Mouse (Mus musculus) hindbrain, postnatal 0 days (tissue): ENCODE results near the gene E130308A19Rik. TPM values are rescaled to one million over a fixed set of nuclear protein-coding genes. Genes with fewer than 3 reads are reported as not detected.

Experiments
- ATAC-seq: fragments of 200-750 bp; cut with Nextera tagmentation; 2 replicates; pipeline ENCODE4 v1.8.0; 2017; ENCODE audit warnings: mild to moderate bottlenecking, moderate TSS enrichment, moderate library complexity
- DNase-seq: peaks from one replicate; pipeline ENCODE4 v3.0.0-alpha.2; 2015; ENCODE audit warnings: low spot score
- H3K27ac ChIP-seq: fragments of 300-500 bp; sonication (generic); 2 replicates; pipeline ENCODE4 v1.5.1; 2014; ENCODE audit warnings: mild to moderate bottlenecking
- H3K27me3 ChIP-seq: fragments of 300-500 bp; sonication (generic); 2 replicates; pipeline ENCODE4 v1.6.1; 2014; ENCODE audit warnings: low read length, mixed read lengths; ENCODE audit not compliant: insufficient read depth
- H3K36me3 ChIP-seq: fragments of 300-500 bp; sonication (generic); 2 replicates; pipeline ENCODE4 v1.6.1; 2014; ENCODE audit warnings: low read length, mixed read lengths; ENCODE audit not compliant: insufficient read depth
- H3K4me1 ChIP-seq: fragments of 300-500 bp; sonication (generic); 2 replicates; pipeline ENCODE4 v1.6.1; 2014; ENCODE audit warnings: antibody characterized with exemption, low read length, mixed read lengths; ENCODE audit not compliant: insufficient read depth
- H3K4me2 ChIP-seq: fragments of 300-500 bp; sonication (generic); 2 replicates; pipeline ENCODE4 v1.6.1; 2014; ENCODE audit warnings: low read depth, mild to moderate bottlenecking, low read length, moderate library complexity, mixed read lengths
- H3K4me3 ChIP-seq: fragments of 300-500 bp; sonication (generic); 2 replicates; pipeline ENCODE4 v1.5.1; 2014; ENCODE audit warnings: low read length
- H3K9ac ChIP-seq: fragments of 300-500 bp; sonication (generic); replicated peaks from 2 replicates; pipeline ENCODE4 v1.6.1; 2014; ENCODE audit warnings: mild to moderate bottlenecking, low read length, moderate library complexity, mixed read lengths
- H3K9me3 ChIP-seq: fragments of 300-500 bp; sonication (generic); 2 replicates; pipeline ENCODE4 v1.6.1; 2016; ENCODE audit warnings: low read length, mixed read lengths
- CTCF ChIP-seq: IDR thresholded peaks from 2 replicates; pipeline ENCODE4 v1.5.1; 2016; ENCODE audit warnings: antibody characterized with exemption, control low read depth, low read depth
- WGBS: fragments of 180-500 bp; shearing (Covaris S2); extraction: QIAGEN DNeasy Blood & Tissue Kit; methylation state at CpG from one replicate; pipeline ENCODE4 v1.1.7; 2014; 5-methylcytosine and 5-hydroxymethylcytosine counted together
- polyA plus RNA-seq: library from polyadenylated mRNA; unstranded; fragments of >200 nt; fragmentation: Nextera tagmentation; extraction: Ambion mirVana; gene quantifications from 2 replicates; pipeline ENCODE4 v1.2.1, GENCODE M21; 2015
- total RNA-seq: library from RNA; depleted of rRNA; stranded (reverse); fragments of >200 nt; gene quantifications from 2 replicates; pipeline ENCODE4 v1.2.3, GENCODE M21; 2014

Gene E130308A19Rik
- total and polyA plus RNA-seq, 2 experiments from 2014 or later: 33.8 to 41.9 TPM

DNA sequence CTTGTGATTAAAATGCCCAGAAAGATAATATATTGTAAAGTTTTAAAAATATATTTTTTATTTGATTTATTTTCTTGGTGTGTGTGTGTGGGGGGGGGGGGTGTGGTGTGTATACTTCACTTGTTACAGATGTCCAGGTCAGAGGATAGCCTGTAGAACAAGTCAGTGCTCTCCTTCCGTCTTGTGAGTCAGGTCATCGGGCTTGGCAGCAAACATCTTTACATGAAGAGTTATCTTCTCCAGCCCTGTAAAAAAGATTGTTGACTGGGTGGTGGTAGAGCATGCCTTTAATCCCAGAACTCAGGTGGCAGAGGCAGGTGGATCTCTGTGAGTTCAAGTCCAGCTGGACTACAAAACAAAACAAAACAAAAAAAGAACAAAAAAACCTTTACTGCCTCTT is 19.6 kb downstream of the E130308A19Rik start:
- TF ChIP-seq CTCF: no peak
- Histone ChIP-seq H3K4me1 (no peaks in the 10 kb centered on the region), H3K27ac (no peak overlapping the region), H3K4me3 (no peak overlapping the region), H3K4me2 (no peak overlapping the region), H3K27me3 (no peaks in the 10 kb centered on the region), H3K9ac (no peak overlapping the region), H3K36me3 (no peaks in the 10 kb centered on the region), H3K9me3 (no peaks in the 10 kb centered on the region)
- DNase-seq: no peak
- WGBS: 96% methylated on average over 2 of the region's 2 CpGs
- no peak for ATAC-seq

DNA sequence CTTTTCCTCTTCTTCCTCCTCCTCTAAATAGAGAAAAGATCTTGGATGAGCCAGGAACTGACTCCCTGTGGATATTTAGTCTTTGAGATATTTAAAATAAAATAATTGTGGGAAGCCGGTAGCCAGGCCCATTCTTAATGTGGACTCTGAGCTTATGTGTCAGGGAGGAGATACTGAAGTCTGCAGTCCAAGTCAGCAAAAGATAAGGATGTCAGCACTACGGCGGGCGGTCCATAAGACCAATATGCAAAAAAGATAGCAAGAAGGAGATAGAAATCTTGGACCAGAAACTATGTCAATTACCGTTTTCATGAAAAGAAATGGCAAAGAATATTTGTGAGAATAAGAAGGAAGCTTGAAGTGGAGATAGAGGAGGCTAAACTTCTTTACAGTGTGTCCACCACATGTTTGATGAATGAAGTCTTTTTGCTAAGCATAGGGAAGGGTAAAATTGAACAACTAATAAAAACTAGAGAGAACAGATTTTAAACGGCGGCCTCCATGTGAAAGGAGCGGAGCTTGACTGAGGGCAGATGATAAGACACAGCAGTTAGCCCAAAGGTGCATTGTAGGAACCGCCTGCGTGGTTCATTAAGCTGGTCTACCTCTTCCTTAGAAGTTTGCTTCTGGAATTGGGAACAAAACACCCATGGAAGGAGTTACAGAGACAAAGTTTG is 20.1 kb downstream of the E130308A19Rik start:
- H3K27me3 ChIP-seq: no peaks in the 10 kb centered on the region
- no peak overlapping the region for H3K27ac ChIP-seq
- no peak for TF ChIP-seq CTCF
- no peak for DNase-seq
- no peak overlapping the region for H3K9ac ChIP-seq
- WGBS: 93% methylated on average over 10 of the region's 10 CpGs
- no peak overlapping the region for H3K4me2 ChIP-seq
- H3K36me3 ChIP-seq: no peaks in the 10 kb centered on the region
- H3K4me1 ChIP-seq: no peaks in the 10 kb centered on the region
- ATAC-seq: no peak
- no peaks in the 10 kb centered on the region for H3K9me3 ChIP-seq
- no peak overlapping the region for H3K4me3 ChIP-seq

DNA sequence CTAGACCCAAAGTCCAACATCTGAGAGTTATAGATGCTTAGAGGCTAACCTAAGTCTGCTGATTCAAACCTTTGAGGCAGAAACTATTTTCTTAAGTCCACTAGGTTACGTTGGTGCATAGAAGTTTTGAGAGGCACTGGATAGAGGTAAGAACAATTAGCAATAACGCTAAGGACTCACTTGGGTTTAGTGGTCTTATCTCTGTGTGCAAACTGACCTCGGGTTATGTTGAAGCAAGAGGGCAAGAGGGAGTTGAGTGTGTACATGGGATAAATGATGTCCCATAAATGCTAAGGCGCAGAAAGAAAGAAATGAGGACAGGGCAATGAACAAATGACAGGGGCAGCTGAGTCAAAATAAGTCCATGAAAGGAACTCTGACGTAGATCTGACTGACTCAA is 23.1 kb downstream of the E130308A19Rik start:
- no peaks in the 10 kb centered on the region for H3K27me3 ChIP-seq
- H3K27ac ChIP-seq: no peak overlapping the region
- H3K4me2 ChIP-seq: no peak overlapping the region
- ATAC-seq: no peak
- no peak for TF ChIP-seq CTCF
- H3K4me3 ChIP-seq: no peak overlapping the region
- H3K9me3 ChIP-seq: no peaks in the 10 kb centered on the region
- no peak overlapping the region for H3K9ac ChIP-seq
- no peaks in the 10 kb centered on the region for H3K36me3 ChIP-seq
- no peak for DNase-seq
- no peaks in the 10 kb centered on the region for H3K4me1 ChIP-seq
- WGBS: 95% methylated on average over 5 of the region's 5 CpGs

DNA sequence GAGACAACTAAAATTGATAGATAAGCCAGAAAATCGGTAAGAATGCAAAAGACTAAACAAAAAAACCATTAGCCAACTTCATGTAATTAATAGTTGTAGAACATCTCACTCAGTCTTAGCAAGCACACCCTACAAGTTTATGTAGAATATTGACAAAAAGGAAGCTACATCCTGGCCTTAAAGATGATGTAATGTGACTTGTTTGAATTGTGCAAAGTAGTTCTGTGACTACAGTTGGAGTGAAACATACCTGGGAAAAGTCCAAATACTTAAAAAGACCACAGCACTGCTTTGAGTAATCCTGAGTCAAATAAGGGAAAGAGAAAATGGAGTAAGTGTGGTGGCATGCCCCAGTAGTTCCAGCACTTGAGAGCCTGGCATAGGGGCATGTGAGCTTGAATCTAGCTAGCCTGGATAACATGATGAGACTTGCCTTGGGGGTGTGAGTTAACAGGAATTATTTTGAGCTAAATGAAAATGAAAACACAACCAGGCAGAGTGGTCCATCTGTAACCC is 26.2 kb downstream of the E130308A19Rik start:
- no peak overlapping the region for H3K4me3 ChIP-seq
- no peak for TF ChIP-seq CTCF
- no peaks in the 10 kb centered on the region for H3K9me3 ChIP-seq
- ATAC-seq (no peak), DNase-seq (no peak)
- no peak overlapping the region for H3K9ac ChIP-seq
- no peak overlapping the region for H3K27ac ChIP-seq
- no peaks in the 10 kb centered on the region for H3K4me1 ChIP-seq
- 91% methylated on average over 1 of the region's 1 CpGs for WGBS
- no peaks in the 10 kb centered on the region for H3K36me3 ChIP-seq
- H3K4me2 ChIP-seq: no peak overlapping the region
- H3K27me3 ChIP-seq: no peaks in the 10 kb centered on the region

DNA sequence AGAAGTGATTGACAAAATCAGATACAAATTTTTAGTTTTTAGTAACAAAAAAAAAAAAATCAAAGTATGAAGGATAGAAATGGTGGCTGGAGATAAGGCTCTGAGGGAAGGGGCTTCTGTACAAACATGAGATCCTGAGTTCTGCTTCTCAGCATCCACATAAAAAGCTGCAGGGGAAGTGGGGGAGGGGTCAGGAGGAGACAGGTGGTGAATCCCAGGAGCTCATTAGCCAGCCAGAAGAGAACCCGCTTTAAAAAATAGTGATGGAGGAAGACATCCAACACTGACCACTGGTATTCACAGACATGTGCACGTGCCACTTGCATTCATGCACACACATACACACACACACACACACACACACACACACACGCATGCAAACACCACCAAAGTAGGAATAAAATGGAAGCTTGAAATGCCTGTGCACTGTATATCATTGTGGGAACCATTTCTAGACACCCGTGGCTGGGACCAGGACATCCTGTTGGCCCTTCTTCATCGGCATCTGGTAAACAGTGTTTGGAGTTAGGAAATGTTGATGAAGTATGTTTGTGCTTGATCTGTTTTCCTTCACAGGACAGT is 30.1 kb downstream of the E130308A19Rik start:
- H3K9ac ChIP-seq: no peak overlapping the region
- H3K4me2 ChIP-seq: no peak overlapping the region
- H3K27ac ChIP-seq: no peak overlapping the region
- WGBS: 81% methylated on average over 5 of the region's 5 CpGs
- H3K4me3 ChIP-seq: no peak overlapping the region
- H3K4me1 ChIP-seq: no peaks in the 10 kb centered on the region
- no peak for DNase-seq
- no peak for TF ChIP-seq CTCF
- H3K9me3 ChIP-seq: no peaks in the 10 kb centered on the region
- H3K27me3 ChIP-seq: no peaks in the 10 kb centered on the region
- H3K36me3 ChIP-seq: no peaks in the 10 kb centered on the region
- no peak for ATAC-seq

DNA sequence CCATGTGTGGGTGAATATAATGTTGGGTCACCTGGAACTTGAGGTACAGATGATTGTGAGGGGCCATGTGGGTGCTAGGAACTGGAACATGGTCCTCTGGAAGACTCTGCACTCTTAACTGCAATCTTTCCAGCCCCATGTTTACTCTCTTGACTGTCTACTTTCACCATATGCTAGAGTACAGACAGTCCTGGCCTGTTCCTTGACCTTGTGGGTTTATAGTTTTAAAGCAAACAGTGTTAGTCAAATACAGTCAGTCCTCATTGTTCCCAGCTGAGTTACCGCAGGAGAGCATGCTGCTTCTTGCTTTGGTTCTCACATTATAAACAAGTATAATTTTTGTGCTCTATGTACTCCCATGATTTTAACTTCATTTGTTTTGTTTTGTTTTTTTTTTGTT is 36.2 kb downstream of the E130308A19Rik start:
- no peaks in the 10 kb centered on the region for H3K9me3 ChIP-seq
- DNase-seq: no peak
- no peak for ATAC-seq
- H3K4me3 ChIP-seq: no peak overlapping the region
- H3K9ac ChIP-seq: no peak overlapping the region
- no peak overlapping the region for H3K27ac ChIP-seq
- no peaks in the 10 kb centered on the region for H3K27me3 ChIP-seq
- TF ChIP-seq CTCF: no peak
- WGBS: 91% methylated on average over 1 of the region's 1 CpGs
- no peaks in the 10 kb centered on the region for H3K4me1 ChIP-seq
- H3K36me3 ChIP-seq: no peaks in the 10 kb centered on the region
- H3K4me2 ChIP-seq: no peak overlapping the region

DNA sequence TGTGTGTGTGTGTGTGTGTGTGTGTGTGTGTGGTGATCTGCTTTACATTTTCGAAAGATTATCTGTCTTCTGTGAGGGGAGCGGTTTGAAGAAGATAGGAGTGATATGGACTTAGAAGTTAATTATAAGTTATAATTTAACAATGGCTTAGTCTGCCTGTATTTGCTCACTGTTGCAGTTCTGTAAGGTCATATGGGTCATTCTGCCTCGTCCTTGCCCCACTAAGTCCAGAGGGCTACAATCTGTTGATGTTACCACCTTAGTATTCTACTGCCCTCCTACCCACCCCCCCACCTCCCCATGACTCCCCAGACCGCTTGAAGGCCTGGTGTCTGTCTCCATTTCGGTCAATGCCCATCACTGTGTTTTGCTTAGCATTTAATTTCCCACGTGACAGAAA is 37.4 kb downstream of the E130308A19Rik start:
- DNase-seq: no peak
- no peak for TF ChIP-seq CTCF

More for the DNA sequence above, 37.4 kb downstream of the E130308A19Rik start:
- no peak overlapping the region for H3K4me3 ChIP-seq
- no peaks in the 10 kb centered on the region for H3K9me3 ChIP-seq
- no peaks in the 10 kb centered on the region for H3K4me1 ChIP-seq
- no peaks in the 10 kb centered on the region for H3K36me3 ChIP-seq
- no peak overlapping the region for H3K9ac ChIP-seq
- ATAC-seq: no peak
- H3K27ac ChIP-seq: no peak overlapping the region
- WGBS: 96% methylated on average over 6 of the region's 6 CpGs
- no peaks in the 10 kb centered on the region for H3K27me3 ChIP-seq
- H3K4me2 ChIP-seq: no peak overlapping the region
